Mouse (Mus musculus): ENCODE data around the gene Hsp90b1.
"Not testable (repeated sequence)": the region's sequence is repeated elsewhere in the genome, so short reads cannot be mapped to it uniquely, and the experiment has no call there.

Gene Hsp90b1

GRCm38 (mm10) chr10:86705318-86705921 is at the start of gene Hsp90b1, which contains the start of gene Ttc41:
Gene Hsp90b1 (minus strand): TSS chr10:86705509.
Gene Ttc41 (plus strand): TSS chr10:86705811.
- peak; percentile 98 for DNase-seq

DNA sequence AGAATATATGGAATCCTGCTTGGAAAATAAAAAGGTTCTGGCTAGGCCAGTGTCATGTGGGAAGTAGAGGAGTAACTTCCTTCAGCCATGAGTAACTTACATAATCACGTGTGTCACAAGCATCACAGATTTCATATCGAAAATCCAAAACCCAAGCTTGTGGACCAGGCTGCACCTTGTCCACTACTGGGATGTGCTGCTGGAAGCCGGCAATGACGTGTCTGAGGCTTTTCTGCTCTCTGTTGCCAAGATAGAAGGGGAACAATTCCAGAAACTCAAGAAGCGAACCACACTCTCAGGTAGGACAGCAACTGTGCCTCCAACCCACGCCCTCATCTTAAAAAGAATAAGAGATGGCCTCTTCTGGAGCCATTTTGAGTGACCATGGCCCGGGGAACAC is 39.0 kb upstream of the Hsp90b1 start:
- no peak for DNase-seq

- no peak for DNase-seq
Observed at GRCm38 (mm10) chr10:86742918-86743317, 37.6 kb upstream of the Hsp90b1 start.

- no peak for DNase-seq
Observed at GRCm38 (mm10) chr10:86735036-86735435, 29.7 kb upstream of the Hsp90b1 start.

GRCm38 (mm10) chr10:86731500-86731863 is 26.2 kb upstream of the Hsp90b1 start:
- DNase-seq: no peak

DNA sequence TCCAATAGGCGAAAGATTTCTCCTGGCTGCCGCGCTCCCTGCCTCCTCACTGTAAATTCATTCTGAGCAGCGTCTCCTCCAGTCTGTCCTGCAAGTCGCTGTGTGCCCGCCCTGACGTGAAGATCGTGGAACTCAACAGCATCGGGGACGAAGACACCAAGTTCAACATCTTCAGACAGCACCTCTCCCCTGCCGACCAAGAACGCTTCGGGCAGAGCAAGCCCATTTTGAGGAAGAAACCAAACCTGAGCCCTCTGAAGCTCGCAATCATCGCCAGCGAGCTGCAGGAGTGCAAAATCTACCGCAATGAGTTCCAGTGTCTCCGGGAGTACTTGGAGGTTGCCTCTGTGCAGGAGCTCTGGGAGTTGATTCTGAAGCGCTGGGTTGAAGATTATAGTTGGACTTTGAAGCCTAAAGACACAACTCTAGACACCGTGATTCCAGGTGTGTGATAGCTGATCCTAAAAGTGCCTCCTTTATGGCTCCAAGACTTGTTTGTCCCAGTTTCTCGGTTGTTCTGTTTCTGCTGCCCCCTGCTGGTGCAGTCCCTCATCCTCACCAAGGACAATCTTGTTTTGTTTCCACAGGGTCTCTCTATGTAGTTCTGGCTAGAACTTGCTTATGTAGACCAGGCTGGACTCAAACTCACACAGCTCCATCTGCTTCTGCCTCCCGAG is 25.7 kb upstream of the Hsp90b1 start:
- peak; percentile 92 for DNase-seq

DNA sequence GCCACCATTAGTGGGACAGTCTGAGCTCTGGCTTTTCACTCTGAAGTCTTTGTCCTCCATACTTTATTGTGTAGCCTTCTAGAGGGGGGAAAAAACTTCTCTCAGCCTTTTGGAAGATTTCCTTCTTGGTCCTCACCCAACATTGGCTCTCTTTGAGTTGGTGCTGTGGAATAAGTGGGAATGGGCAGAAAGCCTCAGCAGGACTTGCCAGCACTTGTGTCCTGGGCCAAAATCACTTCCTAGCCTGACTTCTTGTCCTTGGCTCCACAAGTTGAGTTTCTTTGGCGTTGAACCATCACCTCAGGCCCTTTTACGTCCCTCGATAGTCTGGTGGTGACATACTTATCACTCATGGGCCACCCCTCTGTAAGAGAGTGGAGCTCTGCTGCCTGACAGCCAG is 22.9 kb upstream of the Hsp90b1 start:
- no peak for DNase-seq

- DNase-seq: peak; percentile 19
Observed at GRCm38 (mm10) chr10:86727548-86727980, 22.3 kb upstream of the Hsp90b1 start.

- DNase-seq: peak; percentile 71
Observed at GRCm38 (mm10) chr10:86712156-86712555, 6.8 kb upstream of the Hsp90b1 start.

DNA sequence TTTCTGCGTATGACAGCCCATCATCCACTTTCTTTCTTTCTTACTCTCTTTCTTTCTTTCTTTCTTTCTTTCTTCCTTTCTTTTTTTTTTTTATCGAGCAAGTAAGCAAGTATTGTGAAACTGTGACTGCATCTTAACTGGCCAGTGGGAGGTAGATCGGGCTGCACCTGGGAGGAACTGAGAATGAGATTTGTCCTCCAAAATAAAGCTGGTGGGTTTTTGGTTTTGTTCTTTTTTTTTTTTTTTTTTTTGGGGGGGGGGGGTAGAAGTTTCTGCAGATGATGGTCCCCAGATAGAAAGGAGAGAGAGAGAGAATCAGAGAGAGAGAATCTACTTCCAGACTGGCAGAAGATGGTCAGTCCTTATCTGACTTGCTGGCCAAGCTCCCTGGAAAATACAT is 1.8 kb upstream of the Hsp90b1 start:
- no peak for DNase-seq

- peak; percentile 89 for DNase-seq
Observed at GRCm38 (mm10) chr10:86705922-86706752, 828 bp upstream of the Hsp90b1 start.

GRCm38 (mm10) chr10:86704589-86705191 is 619 bp downstream of the Hsp90b1 start:
- DNase-seq: peak; percentile 41

DNA sequence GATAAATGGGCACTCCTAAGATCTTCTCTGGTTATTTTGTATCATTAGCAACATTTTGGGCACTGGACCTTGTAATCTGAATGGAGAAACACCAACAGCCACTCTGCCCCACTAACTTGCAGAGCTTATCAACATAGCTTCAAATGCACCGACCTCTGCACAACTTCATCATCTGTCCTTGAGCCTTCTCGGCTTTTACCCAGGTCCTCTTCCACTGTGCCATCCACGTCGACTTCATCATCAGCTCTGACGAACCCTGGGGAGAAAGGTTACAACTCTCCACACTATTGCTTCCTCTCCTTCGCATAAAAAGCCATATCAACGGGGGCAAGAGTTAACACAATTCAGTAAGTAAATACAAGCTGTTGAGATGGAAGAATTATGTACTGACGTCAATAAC is 1.2 kb downstream of the Hsp90b1 start:
- no peak for DNase-seq

GRCm38 (mm10) chr10:86703375-86703774 is 1.9 kb downstream of the Hsp90b1 start:
- no peak for DNase-seq

DNA sequence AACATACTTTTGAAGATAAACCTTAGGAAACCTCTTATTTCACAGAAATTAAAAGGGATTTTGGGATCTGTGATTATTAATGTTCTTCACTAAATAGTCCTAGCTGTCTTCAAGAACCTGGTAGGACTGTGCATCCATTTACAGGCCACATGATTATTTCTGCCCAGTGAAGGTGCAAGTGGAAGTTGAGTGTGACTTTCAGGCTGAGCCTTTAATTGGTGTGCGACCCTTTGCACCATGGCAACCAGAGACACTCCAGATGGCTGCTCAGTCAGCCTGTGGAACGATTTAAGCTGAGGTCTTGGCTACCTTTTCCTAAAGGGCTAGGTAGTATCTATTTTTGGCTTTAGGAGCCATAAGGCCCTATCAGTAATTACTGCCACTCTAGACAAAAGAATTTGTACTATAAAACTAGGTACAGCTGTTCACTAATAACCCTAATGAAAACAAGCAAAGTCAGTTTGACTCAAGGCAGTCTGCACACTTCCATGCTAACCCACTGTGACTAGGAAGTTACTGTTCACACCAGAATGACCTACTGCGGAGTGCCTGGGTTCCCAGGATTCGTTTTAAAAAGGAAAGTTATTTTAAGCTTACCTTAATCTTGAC is 2.9 kb downstream of the Hsp90b1 start:
- no peak for DNase-seq

GRCm38 (mm10) chr10:86700973-86701372 is 4.3 kb downstream of the Hsp90b1 start:
- no peak for DNase-seq

- no peak for DNase-seq
Observed at GRCm38 (mm10) chr10:86700251-86700650, 5.1 kb downstream of the Hsp90b1 start.

- not testable (repeated sequence) for DNase-seq
Observed at GRCm38 (mm10) chr10:86686017-86686360, 19.3 kb downstream of the Hsp90b1 start.

- peak; percentile 84 for DNase-seq
Observed at GRCm38 (mm10) chr10:86685179-86686016, 19.9 kb downstream of the Hsp90b1 start.

DNA sequence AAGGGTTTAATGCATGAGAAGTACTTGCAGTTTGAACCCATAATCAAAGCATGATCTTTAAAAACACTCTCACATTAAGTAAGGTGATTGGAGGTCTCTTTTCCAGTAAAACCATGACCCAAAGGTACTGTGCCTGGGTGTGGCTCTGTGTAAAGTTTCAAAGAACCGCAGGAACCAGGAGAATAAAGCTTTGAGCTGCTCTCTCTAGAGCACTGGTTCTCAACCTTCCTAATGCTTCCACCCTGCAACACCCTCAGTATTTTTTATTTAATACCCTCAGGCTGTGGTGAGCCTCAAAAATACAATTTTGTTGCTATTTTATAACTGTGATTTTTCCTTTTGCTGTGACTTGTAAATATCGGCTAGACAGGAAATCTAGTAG is 20.5 kb downstream of the Hsp90b1 start:
- DNase-seq: not testable (repeated sequence)

DNA sequence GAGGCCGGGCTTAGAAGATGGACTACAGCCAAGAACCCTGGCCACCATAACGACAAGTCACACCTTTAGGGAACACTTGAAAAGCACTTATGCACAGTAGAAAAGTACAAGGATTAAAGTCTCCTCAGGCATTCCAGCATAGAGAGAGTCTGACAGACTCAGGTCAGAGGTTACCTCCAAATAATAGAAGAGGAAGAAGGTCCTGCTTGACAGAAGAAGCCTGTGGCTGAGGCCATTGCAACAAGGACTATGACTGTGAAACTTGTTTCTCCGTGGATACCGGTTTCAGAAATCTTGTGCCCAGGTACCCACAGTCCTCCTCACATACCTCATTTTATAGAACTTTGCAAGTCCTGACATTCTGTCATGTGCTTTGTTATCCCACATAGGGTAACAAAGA is 34.8 kb downstream of the Hsp90b1 start:
- not testable (repeated sequence) for DNase-seq
